Mouse (Mus musculus): ENCODE measurements around the gene Rwdd4a. TPM values are rescaled to one million over a fixed set of nuclear protein-coding genes. Genes with fewer than 3 reads are reported as not detected.

Rwdd4a gene
- polyA plus RNA-seq, 1 experiment: 10.7 TPM

- Histone ChIP-seq H3K4me3 (ENCODE audit: low read depth, low read length) (no peak overlapping the region), H3K36me3 (ENCODE audit: control insufficient read depth, insufficient read depth, low read length) (peaks cover 57% of the 10 kb centered on the region), H3K4me1 (ENCODE audit: control insufficient read depth, insufficient read depth, insufficient read length, low read length) (no peaks in the 10 kb centered on the region), H3K27ac (ENCODE audit: insufficient read depth, low read depth, low read length) (no peak overlapping the region), H3K27me3 (ENCODE audit: control insufficient read depth, insufficient read depth, low read length) (no peaks in the 10 kb centered on the region)
- 93% methylated on average over 12 of the region's 12 CpGs for WGBS
- TF ChIP-seq CTCF (IDR thresholded peaks at IDR 0.05; ENCODE audit: extremely low read depth, insufficient read length, insufficient replicate concordance, low read depth, low read length) (no peak), POLR2A (IDR thresholded peaks at IDR 0.05; ENCODE audit: low read depth, low read length) (no peak)
Measured at GRCm38 (mm10) chr8:47505431-47505830, 28.0 kb upstream of the Rwdd4a start.

GRCm38 (mm10) chr8:47510930-47511329 lies 22.5 kb upstream of the Rwdd4a start:
- peaks cover 57% of the 10 kb centered on the region for H3K36me3 ChIP-seq (ENCODE audit: control insufficient read depth, insufficient read depth, low read length)
- 91% methylated on average over 9 of the region's 9 CpGs for WGBS
- TF ChIP-seq CTCF (IDR thresholded peaks at IDR 0.05; ENCODE audit: extremely low read depth, insufficient read length, insufficient replicate concordance, low read depth, low read length) (no peak), POLR2A (IDR thresholded peaks at IDR 0.05; ENCODE audit: low read depth, low read length) (no peak)

GRCm38 (mm10) chr8:47513601-47514000 lies 19.9 kb upstream of the Rwdd4a start:
- Histone ChIP-seq H3K4me1 (ENCODE audit: control insufficient read depth, insufficient read depth, insufficient read length, low read length) (no peaks in the 10 kb centered on the region), H3K27me3 (ENCODE audit: control insufficient read depth, insufficient read depth, low read length) (no peaks in the 10 kb centered on the region), H3K4me3 (ENCODE audit: low read depth, low read length) (no peak overlapping the region), H3K27ac (ENCODE audit: insufficient read depth, low read depth, low read length) (no peak overlapping the region), H3K36me3 (ENCODE audit: control insufficient read depth, insufficient read depth, low read length) (peaks cover 62% of the 10 kb centered on the region)
- no peak for TF ChIP-seq CTCF (IDR thresholded peaks at IDR 0.05; ENCODE audit: extremely low read depth, insufficient read length, insufficient replicate concordance, low read depth, low read length)
- no peak for TF ChIP-seq POLR2A (IDR thresholded peaks at IDR 0.05; ENCODE audit: low read depth, low read length)
- WGBS: 96% methylated on average over 15 of the region's 15 CpGs

More at GRCm38 (mm10) chr8:47510930-47511329, 22.5 kb upstream of the Rwdd4a start:
- H3K27ac ChIP-seq (ENCODE audit: insufficient read depth, low read depth, low read length): no peak overlapping the region
- no peaks in the 10 kb centered on the region for H3K4me1 ChIP-seq (ENCODE audit: control insufficient read depth, insufficient read depth, insufficient read length, low read length)
- H3K4me3 ChIP-seq (ENCODE audit: low read depth, low read length): no peak overlapping the region
- no peaks in the 10 kb centered on the region for H3K27me3 ChIP-seq (ENCODE audit: control insufficient read depth, insufficient read depth, low read length)

GRCm38 (mm10) chr8:47528094-47528493 lies 5.4 kb upstream of the Rwdd4a start:
- Histone ChIP-seq H3K4me1 (ENCODE audit: control insufficient read depth, insufficient read depth, insufficient read length, low read length) (peaks cover 3% of the 10 kb centered on the region; the same call in 1 of the 2 replicates), H3K27ac (ENCODE audit: insufficient read depth, low read depth, low read length) (no peak overlapping the region), H3K27me3 (ENCODE audit: control insufficient read depth, insufficient read depth, low read length) (no peaks in the 10 kb centered on the region), H3K36me3 (ENCODE audit: control insufficient read depth, insufficient read depth, low read length) (peaks cover 41% of the 10 kb centered on the region), H3K4me3 (ENCODE audit: low read depth, low read length) (no peak overlapping the region)
- 93% methylated on average over 1 of the region's 1 CpGs for WGBS
- TF ChIP-seq POLR2A (IDR thresholded peaks at IDR 0.05; ENCODE audit: low read depth, low read length) (no peak), CTCF (IDR thresholded peaks at IDR 0.05; ENCODE audit: extremely low read depth, insufficient read length, insufficient replicate concordance, low read depth, low read length) (no peak)

GRCm38 (mm10) chr8:47538323-47538722 lies 4.9 kb downstream of the Rwdd4a start:
- 92% methylated on average over 4 of the region's 4 CpGs for WGBS
- TF ChIP-seq POLR2A (IDR thresholded peaks at IDR 0.05; ENCODE audit: low read depth, low read length) (no peak), CTCF (IDR thresholded peaks at IDR 0.05; ENCODE audit: extremely low read depth, insufficient read length, insufficient replicate concordance, low read depth, low read length) (no peak)
- Histone ChIP-seq H3K27me3 (ENCODE audit: control insufficient read depth, insufficient read depth, low read length) (no peaks in the 10 kb centered on the region), H3K27ac (ENCODE audit: insufficient read depth, low read depth, low read length) (no peak overlapping the region), H3K36me3 (ENCODE audit: control insufficient read depth, insufficient read depth, low read length) (peaks cover 22% of the 10 kb centered on the region), H3K4me3 (ENCODE audit: low read depth, low read length) (no peak overlapping the region), H3K4me1 (ENCODE audit: control insufficient read depth, insufficient read depth, insufficient read length, low read length) (no peaks in the 10 kb centered on the region)

DNA sequence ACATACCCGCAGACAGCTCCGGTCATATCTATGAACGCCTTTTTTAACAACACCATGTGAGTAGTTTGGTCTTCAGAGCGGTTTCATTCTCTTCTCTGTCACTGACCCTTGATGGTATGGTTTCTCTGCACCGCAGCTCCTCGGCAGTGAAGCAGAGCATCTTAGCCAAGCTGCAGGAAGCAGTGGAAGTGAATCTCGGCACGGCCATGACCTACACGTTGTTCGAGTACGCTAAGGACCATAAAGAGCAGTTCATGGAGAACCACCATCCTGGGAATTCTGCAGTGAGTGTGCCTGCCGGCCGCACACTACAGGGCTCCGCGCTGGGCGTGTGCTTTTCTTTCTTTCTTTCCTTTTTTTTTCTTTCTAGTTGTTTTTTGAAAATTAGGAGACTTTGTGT lies 9.3 kb downstream of the Rwdd4a start:
- Histone ChIP-seq H3K4me1 (ENCODE audit: control insufficient read depth, insufficient read depth, insufficient read length, low read length) (no peaks in the 10 kb centered on the region), H3K4me3 (ENCODE audit: low read depth, low read length) (no peak overlapping the region), H3K36me3 (ENCODE audit: control insufficient read depth, insufficient read depth, low read length) (peaks cover 50% of the 10 kb centered on the region), H3K27me3 (ENCODE audit: control insufficient read depth, insufficient read depth, low read length) (no peaks in the 10 kb centered on the region), H3K27ac (ENCODE audit: insufficient read depth, low read depth, low read length) (no peak overlapping the region)
- 96% methylated on average over 16 of the region's 16 CpGs for WGBS
- TF ChIP-seq CTCF (IDR thresholded peaks at IDR 0.05; ENCODE audit: extremely low read depth, insufficient read length, insufficient replicate concordance, low read depth, low read length): no peak
- TF ChIP-seq POLR2A (IDR thresholded peaks at IDR 0.05; ENCODE audit: low read depth, low read length): no peak

DNA sequence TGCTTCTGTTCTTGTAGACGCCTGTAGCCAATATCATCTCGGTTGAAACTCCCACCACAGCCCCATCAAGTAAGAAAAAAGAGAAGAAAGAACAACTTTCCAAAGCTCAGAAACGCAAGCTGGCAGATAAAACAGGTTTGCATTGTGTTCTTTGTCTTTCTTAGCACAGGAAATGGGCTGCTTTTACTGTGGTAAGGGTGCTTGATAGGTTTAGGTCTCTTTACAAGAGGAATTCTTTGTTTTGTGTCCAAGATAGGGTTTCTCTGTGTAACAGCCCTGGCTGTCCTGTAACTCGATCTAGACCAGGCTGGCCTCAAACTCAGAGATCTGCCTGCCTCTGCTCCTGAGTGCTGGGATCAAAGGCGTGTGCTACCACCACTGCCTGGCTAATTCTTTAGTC lies 10.6 kb downstream of the Rwdd4a start:
- Histone ChIP-seq H3K27ac (ENCODE audit: insufficient read depth, low read depth, low read length) (no peak overlapping the region), H3K36me3 (ENCODE audit: control insufficient read depth, insufficient read depth, low read length) (peaks cover 54% of the 10 kb centered on the region), H3K4me1 (ENCODE audit: control insufficient read depth, insufficient read depth, insufficient read length, low read length) (no peaks in the 10 kb centered on the region), H3K4me3 (ENCODE audit: low read depth, low read length) (no peak overlapping the region), H3K27me3 (ENCODE audit: control insufficient read depth, insufficient read depth, low read length) (no peaks in the 10 kb centered on the region)
- 91% methylated on average over 5 of the region's 5 CpGs for WGBS
- TF ChIP-seq POLR2A (IDR thresholded peaks at IDR 0.05; ENCODE audit: low read depth, low read length) (no peak), CTCF (IDR thresholded peaks at IDR 0.05; ENCODE audit: extremely low read depth, insufficient read length, insufficient replicate concordance, low read depth, low read length) (no peak)

Data from small intestine, adult 2 months (tissue).